Mouse (Mus musculus) testis, adult 2 months (tissue): ENCODE results near the gene Cbx1. TPM values are rescaled to one million over a fixed set of nuclear protein-coding genes. Genes with fewer than 3 reads are reported as not detected.

Experiments used
- H3K27ac ChIP-seq: fragments of 200-500 bp; 2 replicates; pipeline ENCODE4 v1.5.1; 2012; ENCODE audit warnings: low read depth, low read length; ENCODE audit not compliant: control insufficient read depth, insufficient read depth
- H3K27me3 ChIP-seq: fragments of 200-500 bp; 2 replicates; pipeline ENCODE4 v1.6.1; 2012; ENCODE audit warnings: mild to moderate bottlenecking, low read length, moderate library complexity; ENCODE audit not compliant: control insufficient read depth, insufficient read depth
- H3K36me3 ChIP-seq: fragments of 200-500 bp; 2 replicates; pipeline ENCODE4 v1.6.1; 2012; ENCODE audit warnings: mild to moderate bottlenecking, low read length; ENCODE audit not compliant: control insufficient read depth, insufficient read depth
- H3K4me1 ChIP-seq: fragments of 200-500 bp; 2 replicates; pipeline ENCODE4 v1.6.1; 2012; ENCODE audit warnings: low read length; ENCODE audit not compliant: control insufficient read depth, insufficient read depth
- H3K4me3 ChIP-seq: fragments of 200-500 bp; 2 replicates; pipeline ENCODE4 v1.5.1; 2012; ENCODE audit warnings: low read depth, mild to moderate bottlenecking, low read length, moderate library complexity, mixed read lengths; ENCODE audit not compliant: control insufficient read depth
- CTCF ChIP-seq: fragments of 200-500 bp; IDR thresholded peaks from 2 replicates; pipeline ENCODE4 v1.5.1; 2012; ENCODE audit warnings: low read depth, mild to moderate bottlenecking, inconsistent platforms, low read length, moderate library complexity; ENCODE audit not compliant: control insufficient read depth, insufficient read depth, insufficient replicate concordance
- POLR2A ChIP-seq: fragments of 200-500 bp; IDR thresholded peaks from 2 replicates; pipeline ENCODE4 v1.6.1; 2012; ENCODE audit warnings: low read depth, mild to moderate bottlenecking, inconsistent platforms, low read length, moderate library complexity; ENCODE audit not compliant: control insufficient read depth
- polyA plus RNA-seq: library from polyadenylated mRNA; depleted of rRNA; stranded (reverse); fragments of >200 nt; gene quantifications from 2 replicates; pipeline ENCODE4 v1.2.3, GENCODE M21; 2012

Cbx1 gene
- polyA plus RNA-seq, 1 experiment: 16.6 TPM

DNA sequence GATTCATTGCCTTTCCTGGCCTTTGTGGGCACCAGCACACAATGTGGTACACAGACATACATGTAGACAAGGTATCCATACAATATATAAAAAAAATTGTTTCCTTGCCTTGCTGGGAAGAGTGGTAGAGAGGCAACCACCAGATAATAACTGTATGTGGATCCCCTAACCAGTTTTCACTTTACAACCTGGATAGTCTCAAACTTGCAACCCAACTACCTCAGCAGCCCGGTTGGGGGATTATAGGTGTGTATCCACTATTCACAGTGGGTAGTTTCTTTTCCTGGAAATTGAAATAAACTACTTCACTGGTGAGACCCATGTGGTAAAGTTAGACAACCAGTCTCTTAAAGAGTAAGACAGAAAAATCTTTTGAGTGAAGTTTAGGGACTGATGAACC lies 27.6 kb downstream of the Cbx1 start:
- Histone ChIP-seq H3K36me3 (peaks cover 9% of the 10 kb centered on the region), H3K27ac (no peak overlapping the region), H3K27me3 (no peaks in the 10 kb centered on the region), H3K4me3 (no peak overlapping the region), H3K4me1 (no peaks in the 10 kb centered on the region)
- TF ChIP-seq POLR2A (no peak), CTCF (no peak)

DNA sequence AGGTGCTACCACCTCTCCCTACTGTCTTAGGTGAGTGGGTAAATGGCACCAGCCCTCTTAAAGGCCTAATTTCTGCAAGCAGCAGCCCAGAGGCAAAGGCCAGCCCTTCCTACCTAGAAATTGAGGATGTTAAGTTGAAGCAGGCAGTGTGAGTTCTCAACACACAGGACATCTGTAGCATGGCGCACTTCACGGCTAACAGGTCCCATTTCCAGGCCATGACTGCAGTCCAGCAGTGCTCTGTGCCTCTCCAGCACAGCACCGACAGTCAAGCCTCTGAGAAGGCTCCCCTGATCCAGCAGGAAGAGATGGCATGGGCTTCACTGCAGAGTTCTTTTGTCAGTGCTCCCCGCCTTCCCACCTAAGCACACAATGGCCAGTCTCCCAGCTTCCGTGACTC lies 28.1 kb downstream of the Cbx1 start:
- H3K4me1 ChIP-seq: no peaks in the 10 kb centered on the region

GRCm38 (mm10) chr11:96818128-96818710 lies 29.3 kb downstream of the Cbx1 start:
- TF ChIP-seq POLR2A (no peak), CTCF (no peak)
- Histone ChIP-seq H3K4me3 (no peak overlapping the region), H3K27me3 (no peaks in the 10 kb centered on the region), H3K4me1 (peaks cover 3% of the 10 kb centered on the region), H3K27ac (no peak overlapping the region), H3K36me3 (peaks cover 9% of the 10 kb centered on the region)

More for the DNA sequence above, 28.1 kb downstream of the Cbx1 start:
- Histone ChIP-seq H3K27me3 (no peaks in the 10 kb centered on the region), H3K36me3 (peaks cover 9% of the 10 kb centered on the region), H3K27ac (no peak overlapping the region), H3K4me3 (no peak overlapping the region)
- no peak for TF ChIP-seq CTCF
- no peak for TF ChIP-seq POLR2A

DNA sequence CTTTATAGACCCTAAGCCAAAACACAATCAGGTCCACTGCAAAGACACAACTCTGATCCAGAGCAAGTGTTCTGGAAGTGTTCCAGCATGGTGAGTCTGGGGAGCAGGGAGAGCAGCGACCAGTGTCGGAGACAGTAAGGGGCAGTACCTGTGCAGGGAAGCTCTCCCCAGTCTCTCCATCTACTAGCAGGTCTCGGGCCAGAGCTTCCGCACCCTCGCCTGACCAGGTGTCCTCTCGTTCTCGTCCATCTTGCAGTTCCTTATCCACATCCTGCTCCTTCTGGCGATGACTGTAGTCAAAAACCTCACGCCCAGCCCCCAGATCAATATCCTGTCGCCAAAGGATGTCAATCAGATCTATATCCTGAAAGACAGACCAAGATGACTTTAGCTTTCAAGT lies 33.0 kb downstream of the Cbx1 start:
- Histone ChIP-seq H3K4me1 (peaks cover 19% of the 10 kb centered on the region), H3K4me3 (no peak overlapping the region), H3K27me3 (no peaks in the 10 kb centered on the region), H3K36me3 (peaks cover 9% of the 10 kb centered on the region), H3K27ac (no peak overlapping the region)
- TF ChIP-seq POLR2A (no peak), CTCF (no peak)

GRCm38 (mm10) chr11:96822675-96823470 lies 33.9 kb downstream of the Cbx1 start:
- Histone ChIP-seq H3K4me3 (peak overlapping the region; percentile 81), H3K27ac (no peak overlapping the region), H3K27me3 (no peaks in the 10 kb centered on the region), H3K36me3 (peaks cover 9% of the 10 kb centered on the region), H3K4me1 (peaks cover 26% of the 10 kb centered on the region)
- no peak for TF ChIP-seq CTCF
- TF ChIP-seq POLR2A: no peak

- Histone ChIP-seq H3K4me3 (peak overlapping the region; percentile 81), H3K27ac (peak overlapping the region; percentile 56), H3K36me3 (peaks cover 9% of the 10 kb centered on the region), H3K4me1 (peaks cover 26% of the 10 kb centered on the region), H3K27me3 (no peaks in the 10 kb centered on the region)
- TF ChIP-seq CTCF: no peak
- no peak for TF ChIP-seq POLR2A
These were observed 34.5 kb downstream of the Cbx1 start for GRCm38 (mm10) chr11:96823471-96823837.

GRCm38 (mm10) chr11:96823880-96824782 lies 35.2 kb downstream of the Cbx1 start:
- H3K27me3 ChIP-seq: no peaks in the 10 kb centered on the region
- peaks cover 29% of the 10 kb centered on the region for H3K4me1 ChIP-seq
- TF ChIP-seq CTCF (no peak), POLR2A (no peak)
- peaks cover 9% of the 10 kb centered on the region for H3K36me3 ChIP-seq
- H3K27ac ChIP-seq: peak overlapping the region; percentile 86
- peak overlapping the region; percentile 81 for H3K4me3 ChIP-seq
